Mouse (Mus musculus): ENCODE data around the gene Car4.

Gene Car4

DNA sequence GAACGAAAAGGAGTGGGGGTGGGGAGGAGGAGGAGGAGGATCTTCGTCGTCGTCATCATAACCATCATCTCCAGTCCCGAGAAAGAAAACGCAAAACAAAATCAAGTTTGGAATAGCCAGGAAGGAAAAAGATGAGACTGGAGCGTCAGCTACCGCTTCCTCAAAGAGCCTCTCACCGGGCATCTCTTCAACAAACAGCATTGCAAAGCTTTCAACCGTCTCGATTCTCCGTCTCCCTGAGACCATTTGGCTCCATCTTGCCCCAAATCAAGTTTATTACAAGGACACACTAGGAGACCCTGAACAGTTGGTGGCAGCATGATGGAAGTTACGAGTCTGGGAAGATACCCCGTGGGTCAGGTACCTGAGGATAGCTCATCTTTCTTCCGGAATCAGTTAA, 415 bp upstream of the Car4 start:
- intact Hi-C loops (cut with DNase I) = no loop called here

DNA sequence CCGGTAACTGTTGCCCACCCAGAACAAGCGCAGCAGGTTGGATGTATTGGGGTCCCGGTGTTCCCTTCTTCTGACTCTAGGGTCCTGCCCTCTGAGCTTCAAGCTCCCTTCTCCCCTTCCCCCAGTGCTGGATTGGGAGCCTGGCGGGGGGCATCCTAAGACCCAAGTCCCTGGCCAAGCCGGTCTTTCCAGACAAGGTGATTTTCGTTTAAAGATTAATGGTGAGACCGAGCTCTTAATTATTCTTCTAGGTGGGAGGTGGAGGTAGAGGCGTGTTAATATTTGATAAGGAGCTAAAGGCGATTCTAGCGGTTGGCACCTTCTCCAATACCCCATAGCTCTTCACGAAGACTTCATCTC, 665 bp downstream of the Car4 start:
- intact Hi-C loops (cut with DNase I) = no loop called here

- intact Hi-C loops (cut with DNase I) = no loop called here
Measured at GRCm38 (mm10) chr11:84959181-84959580, 1.6 kb downstream of the Car4 start.

- intact Hi-C loops (cut with DNase I) = no loop called here
Measured at GRCm38 (mm10) chr11:84959701-84960181, 2.2 kb downstream of the Car4 start.

GRCm38 (mm10) chr11:84960291-84960690, 2.7 kb downstream of the Car4 start:
- intact Hi-C loops (cut with DNase I) = no loop called here

GRCm38 (mm10) chr11:84960780-84961179, 3.2 kb downstream of the Car4 start:
- intact Hi-C loops (cut with DNase I) = no loop called here

- intact Hi-C loops (cut with DNase I) = no loop called here
Measured at GRCm38 (mm10) chr11:84961571-84961970, 4.0 kb downstream of the Car4 start.

DNA sequence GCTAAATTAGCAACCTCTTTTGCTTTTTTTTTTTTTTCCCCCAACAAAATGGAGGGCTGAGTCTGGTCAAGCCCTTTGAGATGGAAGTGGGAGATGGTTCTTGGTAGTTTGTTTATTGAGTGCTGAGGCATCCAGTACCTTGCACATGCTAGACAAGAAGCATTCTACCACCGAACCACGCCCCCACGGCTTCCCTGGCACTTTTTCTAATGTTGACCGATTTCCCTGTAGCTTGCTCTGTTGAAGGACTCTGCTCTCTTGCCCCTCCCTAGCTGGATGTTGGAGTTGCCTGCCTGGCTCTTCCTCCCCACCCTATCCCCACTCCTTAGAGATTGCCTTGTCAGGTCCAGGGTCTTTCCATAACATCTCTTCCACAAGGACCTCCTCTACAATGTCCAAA, 5.0 kb downstream of the Car4 start:
- intact Hi-C loops (cut with DNase I) = no loop called here

- intact Hi-C loops (cut with DNase I) = no loop called here
Measured at GRCm38 (mm10) chr11:84963556-84963955, 6.0 kb downstream of the Car4 start.

DNA sequence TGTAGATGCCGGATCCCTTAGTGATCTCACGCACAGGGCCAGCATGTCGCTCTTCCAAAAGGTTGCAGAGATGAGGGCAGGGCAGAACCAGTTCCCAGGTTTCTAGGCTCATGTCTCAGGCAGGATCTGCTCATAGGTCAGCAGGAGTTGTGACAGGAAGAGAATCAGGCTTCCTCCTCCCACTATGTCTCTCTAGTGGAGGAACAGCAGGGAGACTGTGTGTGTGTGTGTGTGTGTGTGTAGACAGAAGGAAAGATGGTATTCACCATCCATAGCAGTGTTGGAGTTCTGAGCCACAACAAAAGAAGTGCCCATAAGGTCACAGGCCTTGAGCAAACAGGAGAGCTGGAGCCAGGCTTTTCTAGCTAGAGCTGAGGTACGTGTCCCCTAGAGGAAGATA, 9.1 kb downstream of the Car4 start:
- intact Hi-C loops (cut with DNase I) = no loop called here

DNA sequence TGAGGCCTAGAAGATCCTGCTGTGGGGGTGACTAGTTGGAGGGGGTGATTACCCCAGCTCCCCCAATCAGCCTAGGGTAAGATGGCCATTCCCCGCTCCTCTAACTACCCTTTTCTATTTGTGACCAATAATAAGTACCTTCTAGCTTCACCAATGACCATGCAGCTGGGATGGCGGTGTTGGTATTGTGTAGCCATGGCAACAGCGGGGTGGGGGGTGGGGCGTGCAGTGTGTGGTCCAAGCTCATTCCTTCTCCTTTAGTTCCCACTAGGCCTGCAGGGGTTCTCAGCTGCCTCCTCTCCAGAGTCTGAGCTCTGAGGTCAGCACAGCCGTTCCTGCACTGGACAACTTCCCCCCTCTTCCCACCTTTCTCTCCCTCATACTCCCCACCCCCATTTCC, 9.5 kb downstream of the Car4 start:
- intact Hi-C loops (cut with DNase I) = no loop called here

DNA sequence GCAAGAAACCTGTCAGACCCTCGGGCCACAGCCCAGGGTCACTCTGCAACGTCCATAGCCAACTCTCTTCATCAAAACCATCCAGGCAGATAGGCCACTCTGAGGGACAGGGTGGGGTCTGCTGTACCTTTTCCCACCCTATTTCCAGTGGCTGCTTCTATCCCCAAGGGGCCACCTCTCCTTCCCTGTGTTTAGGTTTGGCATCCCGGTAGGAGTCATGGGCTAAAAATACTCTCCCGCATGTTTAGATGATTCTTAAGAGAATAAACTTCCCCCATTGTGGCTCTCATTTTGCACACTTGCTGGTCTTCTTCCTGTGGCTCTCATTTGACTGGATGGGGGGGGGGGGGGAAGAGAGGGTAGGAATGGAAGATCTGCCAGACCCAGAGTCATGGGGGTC, 10.7 kb downstream of the Car4 start:
- intact Hi-C loops (cut with DNase I) = no loop called here

- intact Hi-C loops (cut with DNase I) = no loop called here
Measured at GRCm38 (mm10) chr11:84968775-84969174, 11.2 kb downstream of the Car4 start.

GRCm38 (mm10) chr11:84972067-84972466, 14.5 kb downstream of the Car4 start:
- intact Hi-C loops (cut with DNase I) = no loop called here

GRCm38 (mm10) chr11:84973661-84974060, 16.1 kb downstream of the Car4 start:
- intact Hi-C loops (cut with DNase I) = no loop called here

DNA sequence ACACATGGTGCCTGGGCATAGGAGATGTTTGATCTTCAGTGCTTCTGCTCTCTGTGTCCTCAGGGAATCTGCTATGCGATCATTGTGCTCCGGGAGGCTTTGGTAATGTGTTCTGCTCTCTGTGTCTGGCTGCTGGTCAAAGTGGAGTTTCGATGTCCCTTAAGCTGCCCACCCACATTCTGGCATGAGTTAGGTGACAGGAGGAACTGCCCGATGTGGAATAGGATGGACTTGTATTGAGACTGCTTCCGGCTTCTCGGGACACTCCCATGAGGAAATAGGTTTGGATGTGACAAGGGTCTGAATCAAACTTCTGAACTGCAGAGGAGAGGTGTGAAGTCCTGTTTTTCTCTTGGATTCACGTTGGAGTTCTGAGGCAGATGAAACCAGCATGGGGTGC, 17.0 kb downstream of the Car4 start:
- intact Hi-C loops (cut with DNase I) = no loop called here

GRCm38 (mm10) chr11:84976706-84977105, 19.1 kb downstream of the Car4 start:
- intact Hi-C loops (cut with DNase I) = loop anchor here (5.0 kb wide), 1 partner anchor 59 kb away; the partner anchor contains the start of gene Znhit3

GRCm38 (mm10) chr11:84977385-84977952, 19.9 kb downstream of the Car4 start:
- intact Hi-C loops (cut with DNase I) = loop anchor here (5.0 kb wide), 1 partner anchor 60 kb away; the partner anchor contains the start of gene Znhit3

DNA sequence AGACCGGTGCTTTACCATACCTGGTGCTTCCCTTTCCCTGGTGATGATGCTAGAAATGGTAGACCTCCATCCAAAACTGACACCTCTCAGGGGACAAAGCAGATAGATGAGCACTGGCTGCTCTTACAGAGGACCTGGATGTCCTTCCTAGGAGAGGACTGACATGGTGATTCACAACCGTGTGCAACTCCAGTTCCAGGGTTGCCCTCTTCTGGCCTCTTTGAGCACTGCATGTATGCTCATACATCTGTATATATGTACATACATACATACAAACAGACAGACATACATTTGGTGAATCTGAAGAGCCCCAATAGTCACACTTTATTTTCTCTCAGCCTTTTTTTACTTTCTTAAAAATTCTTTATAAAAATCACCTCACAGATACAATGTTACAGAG, 20.5 kb downstream of the Car4 start:
- intact Hi-C loops (cut with DNase I) = loop anchor here (5.0 kb wide), 1 partner anchor 61 kb away; the partner anchor contains the start of gene Znhit3

- intact Hi-C loops (cut with DNase I) = loop anchor here (5.0 kb wide), 1 partner anchor 62 kb away; the partner anchor contains the start of gene Znhit3
Measured at GRCm38 (mm10) chr11:84979351-84979750, 21.8 kb downstream of the Car4 start.

DNA sequence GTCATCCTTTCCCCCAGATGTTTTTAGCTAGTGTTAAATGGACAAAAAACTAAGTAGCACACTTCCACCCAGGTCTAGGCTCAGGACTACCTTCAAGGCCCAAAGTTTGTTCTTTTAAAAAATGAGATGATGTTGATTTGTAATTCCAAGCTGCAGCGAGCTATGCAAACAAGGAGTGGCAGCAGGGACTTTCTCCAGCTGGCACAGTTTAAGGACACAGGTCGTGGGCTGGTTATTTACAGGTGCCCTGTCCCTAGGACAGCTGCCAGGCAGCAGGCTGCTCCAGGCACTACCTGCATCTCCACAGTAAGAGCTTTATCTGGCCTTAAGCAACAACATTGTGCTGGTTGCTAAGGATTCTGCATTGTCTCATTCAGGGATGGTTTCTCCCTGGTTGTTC, 23.1 kb downstream of the Car4 start:
- intact Hi-C loops (cut with DNase I) = no loop called here

DNA sequence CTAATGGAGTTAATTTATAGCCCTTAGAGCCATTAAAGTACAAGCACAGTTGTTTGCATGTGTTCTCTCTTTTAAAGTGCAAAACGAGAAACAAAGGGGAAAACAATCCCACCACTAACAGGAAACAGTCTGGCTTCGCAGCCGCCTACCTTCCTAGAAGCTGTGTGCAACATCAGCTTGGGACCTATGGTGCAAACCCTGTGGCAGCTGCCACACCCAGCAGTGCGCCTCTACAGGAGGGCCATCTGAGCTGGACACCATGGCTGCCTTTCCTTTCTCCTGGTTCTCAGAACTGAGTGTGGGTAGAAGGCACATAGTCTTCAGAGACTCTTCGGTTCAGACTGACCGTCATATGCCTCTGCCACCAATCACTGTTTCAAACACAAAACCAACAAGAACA, 27.8 kb downstream of the Car4 start:
- intact Hi-C loops (cut with DNase I) = no loop called here

- intact Hi-C loops (cut with DNase I) = no loop called here
Measured at GRCm38 (mm10) chr11:84988341-84988919, 30.8 kb downstream of the Car4 start.

Measured in adrenal gland (tissue).